Mouse (Mus musculus): Measurements from ENCODE around the gene Mmp24. TPM values are rescaled to one million over a fixed set of nuclear protein-coding genes. Genes with fewer than 3 reads are reported as not detected.

Mmp24 gene
- polyA plus RNA-seq, 1 experiment from 2014 or later: not detected

DNA sequence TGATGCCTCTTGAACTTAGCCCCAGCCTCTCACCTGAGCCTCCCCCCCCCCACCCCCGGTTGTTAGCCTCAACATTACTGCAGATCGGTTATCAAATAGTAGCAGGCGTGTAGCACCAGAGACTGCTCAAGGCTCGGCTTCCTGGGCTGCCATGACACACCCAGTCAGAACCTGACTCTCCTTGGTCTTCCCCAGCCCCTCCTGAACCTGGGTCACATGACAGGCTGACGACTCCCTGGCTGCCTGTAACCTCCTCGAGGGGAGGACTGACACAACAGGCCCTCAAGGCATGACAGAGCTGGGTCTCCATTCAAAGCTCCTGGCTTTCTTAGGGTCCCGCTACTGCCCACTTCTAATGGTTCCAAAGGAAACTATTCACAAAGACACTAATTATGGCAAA is 74.3 kb downstream of the Mmp24 start:
- H3K36me3 ChIP-seq (ENCODE audit: control insufficient read depth, insufficient read depth, low read length): peaks cover 47% of the 10 kb centered on the region
- WGBS: 63% methylated on average over 7 of the region's 7 CpGs
- H3K27me3 ChIP-seq (ENCODE audit: control insufficient read depth, insufficient read depth, low read length): no peaks in the 10 kb centered on the region
- H3K4me3 ChIP-seq (ENCODE audit: low read length): no peak overlapping the region
- no peaks in the 10 kb centered on the region for H3K9me3 ChIP-seq (ENCODE audit: control insufficient read depth, low read length)
- no peak overlapping the region for H3K27ac ChIP-seq (ENCODE audit: low read depth, low read length)
- no peak overlapping the region for H3K9ac ChIP-seq (ENCODE audit: low read depth, low read length)
- H3K4me2 ChIP-seq (replicated peaks; ENCODE audit: low read depth, low read length): no peak overlapping the region
- ATAC-seq (ENCODE audit: low FRiP score, low TSS enrichment): no peak
- H3K4me1 ChIP-seq (ENCODE audit: control insufficient read depth, insufficient read depth, low read length): no peaks in the 10 kb centered on the region

GRCm38 (mm10) chr2:155850120-155850519 is 75.0 kb downstream of the Mmp24 start:
- H3K36me3 ChIP-seq (ENCODE audit: control insufficient read depth, insufficient read depth, low read length): peaks cover 47% of the 10 kb centered on the region
- no peaks in the 10 kb centered on the region for H3K9me3 ChIP-seq (ENCODE audit: control insufficient read depth, low read length)
- no peak overlapping the region for H3K9ac ChIP-seq (ENCODE audit: low read depth, low read length)
- 85% methylated on average over 7 of the region's 7 CpGs for WGBS
- H3K4me1 ChIP-seq (ENCODE audit: control insufficient read depth, insufficient read depth, low read length): no peaks in the 10 kb centered on the region
- no peak for ATAC-seq (ENCODE audit: low FRiP score, low TSS enrichment)
- H3K27me3 ChIP-seq (ENCODE audit: control insufficient read depth, insufficient read depth, low read length): no peaks in the 10 kb centered on the region
- H3K27ac ChIP-seq (ENCODE audit: low read depth, low read length): no peak overlapping the region
- no peak overlapping the region for H3K4me3 ChIP-seq (ENCODE audit: low read length)
- H3K4me2 ChIP-seq (replicated peaks; ENCODE audit: low read depth, low read length): no peak overlapping the region

DNA sequence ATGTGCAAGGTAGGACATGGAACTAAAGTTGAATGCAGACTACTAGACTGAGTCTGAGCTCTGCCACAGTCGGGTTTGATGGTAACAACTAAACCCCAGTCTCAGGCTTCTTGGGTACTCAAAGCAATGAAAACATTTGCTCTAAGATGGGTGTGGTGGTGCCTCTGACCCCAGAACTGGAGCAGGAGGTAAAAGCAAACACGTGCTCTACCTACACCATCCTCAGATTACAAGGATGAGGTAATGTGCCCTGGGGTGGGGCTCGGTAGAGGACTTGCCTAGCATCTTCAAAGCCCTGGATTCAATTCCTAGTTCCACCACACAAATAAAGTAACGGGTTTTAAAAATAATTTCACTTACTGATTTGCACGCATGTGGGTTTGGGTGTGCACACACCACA is 77.4 kb downstream of the Mmp24 start:
- 70% methylated on average over 5 of the region's 5 CpGs for WGBS
- no peak overlapping the region for H3K4me2 ChIP-seq (replicated peaks; ENCODE audit: low read depth, low read length)
- peaks cover 43% of the 10 kb centered on the region for H3K36me3 ChIP-seq (ENCODE audit: control insufficient read depth, insufficient read depth, low read length)
- H3K27me3 ChIP-seq (ENCODE audit: control insufficient read depth, insufficient read depth, low read length): no peaks in the 10 kb centered on the region
- H3K4me3 ChIP-seq (ENCODE audit: low read length): no peak overlapping the region
- H3K4me1 ChIP-seq (ENCODE audit: control insufficient read depth, insufficient read depth, low read length): no peaks in the 10 kb centered on the region
- no peak for ATAC-seq (ENCODE audit: low FRiP score, low TSS enrichment)
- no peak overlapping the region for H3K9ac ChIP-seq (ENCODE audit: low read depth, low read length)
- no peaks in the 10 kb centered on the region for H3K9me3 ChIP-seq (ENCODE audit: control insufficient read depth, low read length)
- no peak overlapping the region for H3K27ac ChIP-seq (ENCODE audit: low read depth, low read length)

GRCm38 (mm10) chr2:155860102-155860501 is 85.0 kb downstream of the Mmp24 start:
- no peak overlapping the region for H3K9ac ChIP-seq (ENCODE audit: low read depth, low read length)
- WGBS: 80% methylated on average over 7 of the region's 7 CpGs
- H3K27me3 ChIP-seq (ENCODE audit: control insufficient read depth, insufficient read depth, low read length): no peaks in the 10 kb centered on the region
- ATAC-seq (ENCODE audit: low FRiP score, low TSS enrichment): no peak
- no peak overlapping the region for H3K4me3 ChIP-seq (ENCODE audit: low read length)
- H3K4me1 ChIP-seq (ENCODE audit: control insufficient read depth, insufficient read depth, low read length): peaks cover 17% of the 10 kb centered on the region; the same call in 1 of the 2 replicates
- H3K36me3 ChIP-seq (ENCODE audit: control insufficient read depth, insufficient read depth, low read length): peaks cover 18% of the 10 kb centered on the region
- no peaks in the 10 kb centered on the region for H3K9me3 ChIP-seq (ENCODE audit: control insufficient read depth, low read length)
- no peak overlapping the region for H3K27ac ChIP-seq (ENCODE audit: low read depth, low read length)
- no peak overlapping the region for H3K4me2 ChIP-seq (replicated peaks; ENCODE audit: low read depth, low read length)

- H3K4me1 ChIP-seq (ENCODE audit: control insufficient read depth, insufficient read depth, low read length): peaks cover 17% of the 10 kb centered on the region; the same call in 1 of the 2 replicates
- no peak overlapping the region for H3K4me3 ChIP-seq (ENCODE audit: low read length)
- H3K9me3 ChIP-seq (ENCODE audit: control insufficient read depth, low read length): no peaks in the 10 kb centered on the region
- ATAC-seq (ENCODE audit: low FRiP score, low TSS enrichment): no peak
- H3K36me3 ChIP-seq (ENCODE audit: control insufficient read depth, insufficient read depth, low read length): peaks cover 12% of the 10 kb centered on the region
- 87% methylated on average over 6 of the region's 6 CpGs for WGBS
- H3K27ac ChIP-seq (ENCODE audit: low read depth, low read length): no peak overlapping the region
- no peak overlapping the region for H3K4me2 ChIP-seq (replicated peaks; ENCODE audit: low read depth, low read length)
- H3K27me3 ChIP-seq (ENCODE audit: control insufficient read depth, insufficient read depth, low read length): no peaks in the 10 kb centered on the region
- no peak overlapping the region for H3K9ac ChIP-seq (ENCODE audit: low read depth, low read length)
These were observed 86.4 kb downstream of the Mmp24 start for GRCm38 (mm10) chr2:155861581-155861980.

GRCm38 (mm10) chr2:155862573-155863300 is 87.6 kb downstream of the Mmp24 start:
- H3K4me1 ChIP-seq (ENCODE audit: control insufficient read depth, insufficient read depth, low read length): peaks cover 17% of the 10 kb centered on the region; the same call in 1 of the 2 replicates
- H3K4me2 ChIP-seq (replicated peaks; ENCODE audit: low read depth, low read length): peak overlapping the region; percentile 8; the same call in 1 of the 2 replicates
- no peak overlapping the region for H3K27ac ChIP-seq (ENCODE audit: low read depth, low read length)
- H3K4me3 ChIP-seq (ENCODE audit: low read length): no peak overlapping the region
- H3K9me3 ChIP-seq (ENCODE audit: control insufficient read depth, low read length): no peaks in the 10 kb centered on the region
- H3K36me3 ChIP-seq (ENCODE audit: control insufficient read depth, insufficient read depth, low read length): peaks cover 6% of the 10 kb centered on the region; the same call in 1 of the 2 replicates
- ATAC-seq (ENCODE audit: low FRiP score, low TSS enrichment): peak; percentile 92
- H3K27me3 ChIP-seq (ENCODE audit: control insufficient read depth, insufficient read depth, low read length): no peaks in the 10 kb centered on the region
- WGBS: 34% methylated on average over 13 of the region's 13 CpGs
- H3K9ac ChIP-seq (ENCODE audit: low read depth, low read length): 0 out of 2 replicates have a peak overlapping the region, but pooled peaks have one; percentile 12

GRCm38 (mm10) chr2:155863301-155863867 is 88.2 kb downstream of the Mmp24 start:
- H3K27me3 ChIP-seq (ENCODE audit: control insufficient read depth, insufficient read depth, low read length): no peaks in the 10 kb centered on the region
- peaks cover 17% of the 10 kb centered on the region; the same call in 1 of the 2 replicates for H3K4me1 ChIP-seq (ENCODE audit: control insufficient read depth, insufficient read depth, low read length)
- H3K36me3 ChIP-seq (ENCODE audit: control insufficient read depth, insufficient read depth, low read length): peaks cover 6% of the 10 kb centered on the region; the same call in 1 of the 2 replicates
- peak overlapping the region; percentile 8; the same call in 1 of the 2 replicates for H3K4me2 ChIP-seq (replicated peaks; ENCODE audit: low read depth, low read length)
- no peak overlapping the region for H3K4me3 ChIP-seq (ENCODE audit: low read length)
- no peak overlapping the region for H3K9ac ChIP-seq (ENCODE audit: low read depth, low read length)
- 21% methylated on average over 11 of the region's 11 CpGs for WGBS
- no peaks in the 10 kb centered on the region for H3K9me3 ChIP-seq (ENCODE audit: control insufficient read depth, low read length)
- ATAC-seq (ENCODE audit: low FRiP score, low TSS enrichment): peak; percentile 74
- peak overlapping the region; percentile 30; the same call in 1 of the 2 replicates for H3K27ac ChIP-seq (ENCODE audit: low read depth, low read length)

All from kidney, embryonic 14.5 days (tissue).